Mouse (Mus musculus): ENCODE data around the gene C8a. TPM values are rescaled to one million over a fixed set of nuclear protein-coding genes. Genes with fewer than 3 reads are reported as not detected.

The C8a gene
- total RNA-seq, 1 experiment from 2014 or later, result not detected

- no peak for ATAC-seq (replicated peaks; ENCODE audit: low read depth, poor library complexity, severe bottlenecking)
These were observed 21.0 kb downstream of the C8a start for GRCm38 (mm10) chr4:104855216-104855615.

- ATAC-seq (replicated peaks; ENCODE audit: low read depth, poor library complexity, severe bottlenecking), result no peak
These were observed 32.7 kb downstream of the C8a start for GRCm38 (mm10) chr4:104843546-104843945.

GRCm38 (mm10) chr4:104842204-104842603 is 34.0 kb downstream of the C8a start:
- no peak for ATAC-seq (replicated peaks; ENCODE audit: low read depth, poor library complexity, severe bottlenecking)

- ATAC-seq (replicated peaks; ENCODE audit: low read depth, poor library complexity, severe bottlenecking), result no peak
These were observed 37.9 kb downstream of the C8a start for GRCm38 (mm10) chr4:104838342-104838741.

GRCm38 (mm10) chr4:104835096-104835495 is 41.1 kb downstream of the C8a start:
- ATAC-seq (replicated peaks; ENCODE audit: low read depth, poor library complexity, severe bottlenecking), result no peak

- no peak for ATAC-seq (replicated peaks; ENCODE audit: low read depth, poor library complexity, severe bottlenecking)
These were observed 47.3 kb downstream of the C8a start for GRCm38 (mm10) chr4:104828939-104829338.

GRCm38 (mm10) chr4:104824381-104825077 is 51.7 kb downstream of the C8a start:
- no peak for ATAC-seq (replicated peaks; ENCODE audit: low read depth, poor library complexity, severe bottlenecking)

GRCm38 (mm10) chr4:104823597-104824101 is 52.5 kb downstream of the C8a start:
- no peak for ATAC-seq (replicated peaks; ENCODE audit: low read depth, poor library complexity, severe bottlenecking)

GRCm38 (mm10) chr4:104819891-104820290 is 56.3 kb downstream of the C8a start:
- ATAC-seq (replicated peaks; ENCODE audit: low read depth, poor library complexity, severe bottlenecking), result no peak

GRCm38 (mm10) chr4:104818986-104819385 is 57.2 kb downstream of the C8a start:
- no peak for ATAC-seq (replicated peaks; ENCODE audit: low read depth, poor library complexity, severe bottlenecking)

- no peak for ATAC-seq (replicated peaks; ENCODE audit: low read depth, poor library complexity, severe bottlenecking)
These were observed 58.7 kb downstream of the C8a start for GRCm38 (mm10) chr4:104817509-104817908.

GRCm38 (mm10) chr4:104816519-104817232 is 59.5 kb downstream of the C8a start:
- ATAC-seq (replicated peaks; ENCODE audit: low read depth, poor library complexity, severe bottlenecking), result no peak

GRCm38 (mm10) chr4:104813617-104814016 is 62.6 kb downstream of the C8a start:
- no peak for ATAC-seq (replicated peaks; ENCODE audit: low read depth, poor library complexity, severe bottlenecking)

GRCm38 (mm10) chr4:104810710-104811286 is 65.4 kb downstream of the C8a start:
- ATAC-seq (replicated peaks; ENCODE audit: low read depth, poor library complexity, severe bottlenecking), result no peak

GRCm38 (mm10) chr4:104805414-104806257 is 70.6 kb downstream of the C8a start:
- no peak for ATAC-seq (replicated peaks; ENCODE audit: low read depth, poor library complexity, severe bottlenecking)

GRCm38 (mm10) chr4:104804100-104804499 is 72.1 kb downstream of the C8a start:
- no peak for ATAC-seq (replicated peaks; ENCODE audit: low read depth, poor library complexity, severe bottlenecking)

GRCm38 (mm10) chr4:104801625-104802024 is 74.6 kb downstream of the C8a start:
- no peak for ATAC-seq (replicated peaks; ENCODE audit: low read depth, poor library complexity, severe bottlenecking)

- no peak for ATAC-seq (replicated peaks; ENCODE audit: low read depth, poor library complexity, severe bottlenecking)
These were observed 77.2 kb downstream of the C8a start for GRCm38 (mm10) chr4:104798951-104799350.

- ATAC-seq (replicated peaks; ENCODE audit: low read depth, poor library complexity, severe bottlenecking), result no peak
These were observed 84.1 kb downstream of the C8a start for GRCm38 (mm10) chr4:104792111-104792510.

GRCm38 (mm10) chr4:104782346-104782745 is 93.9 kb downstream of the C8a start:
- no peak for ATAC-seq (replicated peaks; ENCODE audit: low read depth, poor library complexity, severe bottlenecking)
